Mouse (Mus musculus): ENCODE results near the gene Pdzd2. TPM values are rescaled to one million over a fixed set of nuclear protein-coding genes. Genes with fewer than 3 reads are reported as not detected.
A peak's percentile ranks its signal among the peaks of the same experiment; 100 is the strongest.

The Pdzd2 gene
- polyA plus RNA-seq, 1 experiment from 2014 or later = 13.7 TPM

GRCm38 (mm10) chr15:12322676-12323402 lies 416.9 kb downstream of the Pdzd2 start:
- no peak for ATAC-seq (ENCODE audit: insufficient number of reproducible peaks, insufficient read depth, low FRiP score, low TSS enrichment)
- no peak overlapping the region for H3K27ac ChIP-seq
- 12% methylated on average over 9 of the region's 9 CpGs for WGBS

GRCm38 (mm10) chr15:12321788-12322621 lies 417.7 kb downstream of the Pdzd2 start, which contains the start of gene 1810049J17Rik:
Gene 1810049J17Rik (minus strand): TSS chr15:12321899.
- Histone ChIP-seq H3K4me2 (replicated peaks) (peak within 1 kb of the TSS; percentile 75), H3K36me3 (no peaks in the 10 kb centered on the region), H3K9me3 (no peaks in the 10 kb centered on the region), H3K9ac (peak within 1 kb of the TSS; percentile 99), H3K27me3 (peaks cover 3% of the 10 kb centered on the region; the same call in 1 of the 2 replicates), H3K4me1 (peaks cover 9% of the 10 kb centered on the region), H3K4me3 (peak within 1 kb of the TSS; percentile 97), H3K27ac (peak within 1 kb of the TSS; percentile 89)
- under 1% methylated on average over 69 of the region's 70 CpGs for WGBS
- 0 out of 2 replicates have a peak, but pooled peaks have one; percentile 4 for ATAC-seq (ENCODE audit: insufficient number of reproducible peaks, insufficient read depth, low FRiP score, low TSS enrichment)

More at GRCm38 (mm10) chr15:12322676-12323402, 416.9 kb downstream of the Pdzd2 start:
- H3K4me2 ChIP-seq (replicated peaks) = peak overlapping the region; percentile 75
- peaks cover 3% of the 10 kb centered on the region; the same call in 1 of the 2 replicates for H3K27me3 ChIP-seq
- H3K9me3 ChIP-seq = no peaks in the 10 kb centered on the region
- H3K4me3 ChIP-seq = peak overlapping the region; percentile 97
- H3K4me1 ChIP-seq = peaks cover 9% of the 10 kb centered on the region
- no peaks in the 10 kb centered on the region for H3K36me3 ChIP-seq
- H3K9ac ChIP-seq = peak overlapping the region; percentile 99; the same call in 1 of the 2 replicates

- H3K4me3 ChIP-seq = peak within 1 kb of the TSS; percentile 97
- H3K4me1 ChIP-seq = peaks cover 9% of the 10 kb centered on the region
- peak within 1 kb of the TSS; percentile 75 for H3K4me2 ChIP-seq (replicated peaks)
- peak within 1 kb of the TSS; percentile 89 for H3K27ac ChIP-seq
- no peaks in the 10 kb centered on the region for H3K9me3 ChIP-seq
- under 1% methylated on average over 74 of the region's 74 CpGs for WGBS
- peak; percentile 87 for ATAC-seq (ENCODE audit: insufficient number of reproducible peaks, insufficient read depth, low FRiP score, low TSS enrichment)
- H3K9ac ChIP-seq = peak within 1 kb of the TSS; percentile 99
- H3K27me3 ChIP-seq = peaks cover 3% of the 10 kb centered on the region; the same call in 1 of the 2 replicates
- H3K36me3 ChIP-seq = no peaks in the 10 kb centered on the region
These were observed 418.5 kb downstream of the Pdzd2 start, which contains the start of gene Golph3 for GRCm38 (mm10) chr15:12321091-12321787. Gene Golph3 (plus strand): TSS chr15:12321450.

GRCm38 (mm10) chr15:12320441-12321090 lies 419.2 kb downstream of the Pdzd2 start:
- no peaks in the 10 kb centered on the region for H3K9me3 ChIP-seq
- peak overlapping the region; percentile 97 for H3K4me3 ChIP-seq
- peak overlapping the region; percentile 99 for H3K9ac ChIP-seq
- 0 out of 2 replicates have a peak, but pooled peaks have one; percentile 0 for ATAC-seq (ENCODE audit: insufficient number of reproducible peaks, insufficient read depth, low FRiP score, low TSS enrichment)
- H3K27me3 ChIP-seq = peaks cover 3% of the 10 kb centered on the region; the same call in 1 of the 2 replicates
- peaks cover 9% of the 10 kb centered on the region for H3K4me1 ChIP-seq
- peak overlapping the region; percentile 89 for H3K27ac ChIP-seq
- WGBS = 5% methylated on average over 22 of the region's 22 CpGs
- peak overlapping the region; percentile 75 for H3K4me2 ChIP-seq (replicated peaks)
- H3K36me3 ChIP-seq = no peaks in the 10 kb centered on the region

- ATAC-seq (ENCODE audit: insufficient number of reproducible peaks, insufficient read depth, low FRiP score, low TSS enrichment) = no peak
- H3K36me3 ChIP-seq = no peaks in the 10 kb centered on the region
- H3K4me2 ChIP-seq (replicated peaks) = 0 out of 2 replicates have a peak overlapping the region, but pooled peaks have one; percentile 75
- H3K9ac ChIP-seq = no peak overlapping the region
- H3K9me3 ChIP-seq = no peaks in the 10 kb centered on the region
- no peak overlapping the region for H3K27ac ChIP-seq
- peaks cover 9% of the 10 kb centered on the region for H3K4me1 ChIP-seq
- no peak overlapping the region for H3K4me3 ChIP-seq
- 47% methylated on average over 5 of the region's 5 CpGs for WGBS
- H3K27me3 ChIP-seq = peaks cover 3% of the 10 kb centered on the region; the same call in 1 of the 2 replicates
These were observed 419.8 kb downstream of the Pdzd2 start for GRCm38 (mm10) chr15:12319889-12320288.

GRCm38 (mm10) chr15:12318451-12318850 lies 421.3 kb downstream of the Pdzd2 start:
- Histone ChIP-seq H3K9me3 (no peaks in the 10 kb centered on the region), H3K4me3 (no peak overlapping the region), H3K9ac (no peak overlapping the region), H3K36me3 (no peaks in the 10 kb centered on the region), H3K4me1 (peaks cover 4% of the 10 kb centered on the region; the same call in 1 of the 2 replicates), H3K4me2 (replicated peaks) (no peak overlapping the region), H3K27ac (no peak overlapping the region), H3K27me3 (peaks cover 3% of the 10 kb centered on the region; the same call in 1 of the 2 replicates)
- no peak for ATAC-seq (ENCODE audit: insufficient number of reproducible peaks, insufficient read depth, low FRiP score, low TSS enrichment)
- 86% methylated on average over 8 of the region's 8 CpGs for WGBS

- Histone ChIP-seq H3K27ac (no peak overlapping the region), H3K4me3 (no peak overlapping the region), H3K27me3 (peaks cover 3% of the 10 kb centered on the region; the same call in 1 of the 2 replicates), H3K4me1 (no peaks in the 10 kb centered on the region), H3K4me2 (replicated peaks) (no peak overlapping the region), H3K9ac (no peak overlapping the region), H3K9me3 (no peaks in the 10 kb centered on the region), H3K36me3 (no peaks in the 10 kb centered on the region)
- 88% methylated on average over 5 of the region's 5 CpGs for WGBS
- ATAC-seq (ENCODE audit: insufficient number of reproducible peaks, insufficient read depth, low FRiP score, low TSS enrichment) = no peak
These were observed 422.4 kb downstream of the Pdzd2 start for GRCm38 (mm10) chr15:12317290-12317689.

GRCm38 (mm10) chr15:12315996-12316395 lies 423.7 kb downstream of the Pdzd2 start:
- no peak overlapping the region for H3K4me3 ChIP-seq
- ATAC-seq (ENCODE audit: insufficient number of reproducible peaks, insufficient read depth, low FRiP score, low TSS enrichment) = no peak
- no peaks in the 10 kb centered on the region for H3K36me3 ChIP-seq
- WGBS = 45% methylated on average over 2 of the region's 2 CpGs
- no peak overlapping the region for H3K4me2 ChIP-seq (replicated peaks)
- H3K27me3 ChIP-seq = peaks cover 3% of the 10 kb centered on the region; the same call in 1 of the 2 replicates
- H3K27ac ChIP-seq = no peak overlapping the region
- H3K4me1 ChIP-seq = no peaks in the 10 kb centered on the region
- no peaks in the 10 kb centered on the region for H3K9me3 ChIP-seq
- no peak overlapping the region for H3K9ac ChIP-seq

GRCm38 (mm10) chr15:12314584-12314983 lies 425.1 kb downstream of the Pdzd2 start:
- WGBS = 76% methylated on average over 5 of the region's 5 CpGs
- H3K4me2 ChIP-seq (replicated peaks) = no peak overlapping the region
- no peak overlapping the region for H3K9ac ChIP-seq
- H3K36me3 ChIP-seq = no peaks in the 10 kb centered on the region
- no peak overlapping the region for H3K4me3 ChIP-seq
- no peaks in the 10 kb centered on the region for H3K27me3 ChIP-seq
- no peaks in the 10 kb centered on the region for H3K9me3 ChIP-seq
- no peaks in the 10 kb centered on the region for H3K4me1 ChIP-seq
- no peak overlapping the region for H3K27ac ChIP-seq
- no peak for ATAC-seq (ENCODE audit: insufficient number of reproducible peaks, insufficient read depth, low FRiP score, low TSS enrichment)

- Histone ChIP-seq H3K36me3 (no peaks in the 10 kb centered on the region), H3K4me2 (replicated peaks) (no peak overlapping the region), H3K4me3 (no peak overlapping the region), H3K27me3 (no peaks in the 10 kb centered on the region), H3K9ac (no peak overlapping the region), H3K9me3 (no peaks in the 10 kb centered on the region), H3K27ac (no peak overlapping the region), H3K4me1 (no peaks in the 10 kb centered on the region)
- WGBS = 16% methylated on average over 1 of the region's 1 CpGs
- no peak for ATAC-seq (ENCODE audit: insufficient number of reproducible peaks, insufficient read depth, low FRiP score, low TSS enrichment)
These were observed 426.5 kb downstream of the Pdzd2 start for GRCm38 (mm10) chr15:12313255-12313654.

All from embryonic facial prominence, embryonic 12.5 days (tissue).